Mouse (Mus musculus): ENCODE results near the gene Rpl36a. TPM values are rescaled to one million over a fixed set of nuclear protein-coding genes. Genes with fewer than 3 reads are reported as not detected.
A peak's percentile ranks its signal among the peaks of the same experiment; 100 is the strongest.

Gene Rpl36a
- total and polyA plus RNA-seq, 2 experiments from 2014 or later, result 198 to 467 TPM

- Histone ChIP-seq H3K27me3 (ENCODE audit: insufficient read depth, low read length) (no peaks in the 10 kb centered on the region), H3K9ac (no peak overlapping the region), H3K9me3 (ENCODE audit: low read length) (no peaks in the 10 kb centered on the region), H3K36me3 (ENCODE audit: insufficient read depth) (no peaks in the 10 kb centered on the region), H3K4me3 (ENCODE audit: low read depth, low read length) (no peak overlapping the region), H3K27ac (ENCODE audit: low read depth, low read length) (peak overlapping the region; percentile 81; the same call in 1 of the 2 replicates), H3K4me1 (ENCODE audit: insufficient read depth) (no peaks in the 10 kb centered on the region), H3K4me2 (ENCODE audit: low read depth) (no peak overlapping the region)
- peak; percentile 17 for DNase-seq
- no peak for TF ChIP-seq CTCF (IDR thresholded peaks at IDR 0.05; ENCODE audit: low read depth)
- peak; percentile 21; the same call in 1 of the 2 replicates for ATAC-seq
- 35% methylated on average over 9 of the region's 9 CpGs for WGBS
Observed at GRCm38 (mm10) chrX:134619695-134620094, 34.2 kb downstream of the Rpl36a start.

- DNase-seq (peak; percentile 63), ATAC-seq (peak; percentile 89)
- Histone ChIP-seq H3K27ac (ENCODE audit: low read depth, low read length) (peak overlapping the region; percentile 81), H3K36me3 (ENCODE audit: insufficient read depth) (no peaks in the 10 kb centered on the region), H3K4me3 (ENCODE audit: low read depth, low read length) (no peak overlapping the region), H3K4me2 (ENCODE audit: low read depth) (0 out of 2 replicates have a peak overlapping the region, but pooled peaks have one; percentile 5), H3K9me3 (ENCODE audit: low read length) (no peaks in the 10 kb centered on the region), H3K27me3 (ENCODE audit: insufficient read depth, low read length) (no peaks in the 10 kb centered on the region), H3K4me1 (ENCODE audit: insufficient read depth) (no peaks in the 10 kb centered on the region), H3K9ac (peak overlapping the region; percentile 35; the same call in 1 of the 2 replicates)
- no peak for TF ChIP-seq CTCF (IDR thresholded peaks at IDR 0.05; ENCODE audit: low read depth)
- WGBS, result 32% methylated on average over 8 of the region's 8 CpGs
Observed at GRCm38 (mm10) chrX:134620254-134620865, 34.9 kb downstream of the Rpl36a start.

DNA sequence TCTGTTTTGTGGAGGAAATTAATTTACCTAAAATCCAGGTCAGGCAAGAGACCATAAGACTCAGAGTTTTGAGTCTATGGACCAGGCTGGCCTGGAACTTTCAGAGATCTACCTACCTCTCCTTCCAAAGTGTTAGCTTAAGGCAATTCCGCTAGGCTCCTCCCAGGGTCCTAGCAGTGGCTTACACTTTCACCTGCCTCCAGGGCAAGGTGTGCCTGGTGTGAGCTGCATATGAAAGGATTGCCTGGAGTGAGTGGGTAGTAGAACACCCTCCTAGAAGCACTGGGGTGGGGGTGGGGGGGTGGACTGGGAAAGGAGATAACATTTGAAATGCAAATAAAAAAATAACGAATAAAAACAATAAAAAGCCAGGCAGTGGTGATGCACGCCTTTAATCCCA, 36.2 kb downstream of the Rpl36a start:
- no peak overlapping the region for H3K4me2 ChIP-seq (ENCODE audit: low read depth)
- no peaks in the 10 kb centered on the region for H3K4me1 ChIP-seq (ENCODE audit: insufficient read depth)
- DNase-seq, result no peak
- 82% methylated on average over 3 of the region's 3 CpGs for WGBS
- no peak overlapping the region for H3K9ac ChIP-seq
- no peak overlapping the region for H3K4me3 ChIP-seq (ENCODE audit: low read depth, low read length)
- no peak for ATAC-seq
- H3K27me3 ChIP-seq (ENCODE audit: insufficient read depth, low read length), result no peaks in the 10 kb centered on the region
- no peaks in the 10 kb centered on the region for H3K36me3 ChIP-seq (ENCODE audit: insufficient read depth)
- no peaks in the 10 kb centered on the region for H3K9me3 ChIP-seq (ENCODE audit: low read length)
- TF ChIP-seq CTCF (IDR thresholded peaks at IDR 0.05; ENCODE audit: low read depth), result no peak
- H3K27ac ChIP-seq (ENCODE audit: low read depth, low read length), result no peak overlapping the region

GRCm38 (mm10) chrX:134623350-134623749, 37.9 kb downstream of the Rpl36a start:
- H3K4me2 ChIP-seq (ENCODE audit: low read depth), result no peak overlapping the region
- no peak overlapping the region for H3K9ac ChIP-seq
- no peak for TF ChIP-seq CTCF (IDR thresholded peaks at IDR 0.05; ENCODE audit: low read depth)
- 88% methylated on average over 4 of the region's 4 CpGs for WGBS
- H3K27me3 ChIP-seq (ENCODE audit: insufficient read depth, low read length), result no peaks in the 10 kb centered on the region
- H3K9me3 ChIP-seq (ENCODE audit: low read length), result no peaks in the 10 kb centered on the region
- H3K4me1 ChIP-seq (ENCODE audit: insufficient read depth), result no peaks in the 10 kb centered on the region
- H3K4me3 ChIP-seq (ENCODE audit: low read depth, low read length), result no peak overlapping the region
- no peak for ATAC-seq
- no peaks in the 10 kb centered on the region for H3K36me3 ChIP-seq (ENCODE audit: insufficient read depth)
- no peak for DNase-seq
- no peak overlapping the region for H3K27ac ChIP-seq (ENCODE audit: low read depth, low read length)

- Histone ChIP-seq H3K4me2 (ENCODE audit: low read depth) (no peak overlapping the region), H3K36me3 (ENCODE audit: insufficient read depth) (no peaks in the 10 kb centered on the region), H3K4me1 (ENCODE audit: insufficient read depth) (no peaks in the 10 kb centered on the region), H3K4me3 (ENCODE audit: low read depth, low read length) (no peak overlapping the region), H3K9ac (no peak overlapping the region), H3K27ac (ENCODE audit: low read depth, low read length) (no peak overlapping the region), H3K9me3 (ENCODE audit: low read length) (no peaks in the 10 kb centered on the region), H3K27me3 (ENCODE audit: insufficient read depth, low read length) (no peaks in the 10 kb centered on the region)
- DNase-seq (no peak), ATAC-seq (no peak)
- TF ChIP-seq CTCF (IDR thresholded peaks at IDR 0.05; ENCODE audit: low read depth), result no peak
- 91% methylated on average over 2 of the region's 2 CpGs for WGBS
Observed at GRCm38 (mm10) chrX:134628200-134628599, 42.7 kb downstream of the Rpl36a start.

GRCm38 (mm10) chrX:134632710-134633109, 47.3 kb downstream of the Rpl36a start:
- Histone ChIP-seq H3K4me1 (ENCODE audit: insufficient read depth) (no peaks in the 10 kb centered on the region), H3K4me3 (ENCODE audit: low read depth, low read length) (no peak overlapping the region), H3K36me3 (ENCODE audit: insufficient read depth) (no peaks in the 10 kb centered on the region), H3K9me3 (ENCODE audit: low read length) (no peaks in the 10 kb centered on the region), H3K9ac (no peak overlapping the region), H3K27me3 (ENCODE audit: insufficient read depth, low read length) (no peaks in the 10 kb centered on the region), H3K27ac (ENCODE audit: low read depth, low read length) (no peak overlapping the region), H3K4me2 (ENCODE audit: low read depth) (no peak overlapping the region)
- ATAC-seq (no peak), DNase-seq (no peak)
- TF ChIP-seq CTCF (IDR thresholded peaks at IDR 0.05; ENCODE audit: low read depth), result no peak
- 90% methylated on average over 5 of the region's 5 CpGs for WGBS

DNA sequence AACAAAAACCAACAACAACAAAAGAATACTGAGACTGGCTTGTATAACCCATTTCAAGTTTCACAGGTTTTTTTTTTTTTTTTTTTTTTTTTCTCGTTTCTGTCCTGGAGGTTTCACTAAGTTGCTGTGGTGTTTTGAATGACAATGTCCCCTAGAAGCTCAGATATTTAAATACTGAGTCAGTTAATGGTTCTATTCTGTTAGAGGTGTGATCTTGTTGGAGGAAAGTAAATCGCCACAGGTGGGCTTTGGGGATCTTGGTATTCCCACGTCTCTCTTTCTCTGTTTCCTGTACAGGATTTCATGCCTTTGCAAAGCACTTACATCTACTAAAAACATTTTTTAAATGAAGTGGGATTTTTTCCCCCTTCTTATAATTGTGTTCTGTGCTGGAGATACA, 49.7 kb downstream of the Rpl36a start:
- no peaks in the 10 kb centered on the region for H3K27me3 ChIP-seq (ENCODE audit: insufficient read depth, low read length)
- no peaks in the 10 kb centered on the region for H3K4me1 ChIP-seq (ENCODE audit: insufficient read depth)
- H3K9ac ChIP-seq, result no peak overlapping the region
- H3K9me3 ChIP-seq (ENCODE audit: low read length), result no peaks in the 10 kb centered on the region
- WGBS, result 56% methylated on average over 3 of the region's 3 CpGs
- ATAC-seq, result no peak
- H3K36me3 ChIP-seq (ENCODE audit: insufficient read depth), result no peaks in the 10 kb centered on the region
- H3K4me3 ChIP-seq (ENCODE audit: low read depth, low read length), result no peak overlapping the region
- TF ChIP-seq CTCF (IDR thresholded peaks at IDR 0.05; ENCODE audit: low read depth), result no peak
- DNase-seq, result no peak
- no peak overlapping the region for H3K27ac ChIP-seq (ENCODE audit: low read depth, low read length)
- H3K4me2 ChIP-seq (ENCODE audit: low read depth), result no peak overlapping the region

Data from forebrain, postnatal 0 days (tissue).